8 mouse cellular contexts compared by ENCODE assay signal in the genomic region with DNA sequence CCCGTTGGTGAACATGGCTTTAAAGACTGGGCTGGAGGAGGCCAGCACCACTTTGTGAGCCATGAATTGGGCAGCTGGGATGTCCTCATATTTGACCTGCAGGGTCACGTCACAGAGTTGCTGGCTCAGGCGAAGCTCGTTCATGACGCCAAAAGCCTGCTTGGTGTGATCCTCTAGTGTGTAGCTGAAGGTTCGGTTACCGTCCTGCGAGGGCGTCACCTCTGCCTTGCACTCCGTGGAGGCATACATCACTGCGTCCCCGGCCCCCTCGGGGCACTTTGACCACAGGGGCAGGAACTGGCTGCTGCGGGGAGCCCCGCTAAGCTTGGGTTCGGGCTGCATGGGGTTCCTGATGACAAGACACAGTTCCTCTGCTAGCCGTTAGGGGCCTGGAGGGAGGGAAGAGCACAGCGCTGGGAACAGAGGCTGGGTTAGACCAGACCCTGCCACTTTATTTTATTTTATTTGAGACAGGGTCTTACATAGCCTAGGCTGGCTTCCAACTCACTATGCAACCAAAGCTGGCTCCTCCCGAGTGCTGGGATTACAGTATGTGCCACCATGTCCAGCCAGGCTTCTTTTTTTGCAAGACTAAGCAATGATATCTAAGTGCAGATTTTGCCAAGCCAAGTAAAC. TPM values are rescaled to one million over a fixed set of nuclear protein-coding genes. Genes with fewer than 3 reads are reported as not detected.
A peak's percentile ranks its signal among the peaks of the same experiment; 100 is the strongest.
DNase-seq lines count a peak whose midpoint lies in the region; ATAC-seq and TF ChIP-seq lines count a peak whose summit lies in the region.

No protein-coding gene starts in this region.

- peaks cover 62% of the 10 kb centered on the region for H3K36me3 ChIP-seq in G1E (replicated peaks)
- peaks cover 24% of the 10 kb centered on the region for H3K36me3 ChIP-seq in heart, embryonic 16.5 days (ENCODE audit: control insufficient read depth, insufficient read depth)
- peaks cover 36% of the 10 kb centered on the region for H3K36me3 ChIP-seq in limb, embryonic 15.5 days

- no peak for TF ChIP-seq POLR2A in cortical plate, adult 2 months (IDR thresholded peaks at IDR 0.05; ENCODE audit: extremely low read depth, insufficient read depth, low read length)

- H3K9ac ChIP-seq in heart, embryonic 16.5 days (ENCODE audit: low read length) = peak overlapping the region; percentile 99
- peak overlapping the region; percentile 89 for H3K9ac ChIP-seq in limb, embryonic 15.5 days

- 10% methylated on average over 19 of the region's 19 CpGs for WGBS in heart, embryonic 16.5 days
- WGBS in limb, embryonic 15.5 days = 12% methylated on average over 19 of the region's 19 CpGs

- peak overlapping the region; percentile 73 for H3K4me2 ChIP-seq in heart, embryonic 16.5 days (ENCODE audit: low read depth, low read length)
- H3K4me2 ChIP-seq in limb, embryonic 15.5 days = peak overlapping the region; percentile 67

- intact Hi-C loops in gastrocnemius, postnatal 14 days (cut with DNase I; ENCODE audit: low total_unique reads) = no loop called here

- TF ChIP-seq CTCF in G1E (IDR thresholded peaks at IDR 0.05; ENCODE audit: low read depth, low read length) = 0 out of 2 replicates have a peak, but pooled peaks have one; percentile 22
- TF ChIP-seq CTCF in cortical plate, adult 2 months (IDR thresholded peaks at IDR 0.05; ENCODE audit: extremely low read depth, insufficient read depth, low read length) = peak; percentile 15; the same call in 1 of the 2 replicates

- peak overlapping the region; percentile 98; the same call in 1 of the 2 replicates for H3K27ac ChIP-seq in cortical plate, adult 2 months (ENCODE audit: insufficient read depth, low read length)
- H3K27ac ChIP-seq in heart, embryonic 16.5 days (ENCODE audit: low read length) = peak overlapping the region; percentile 97
- peak overlapping the region; percentile 95 for H3K27ac ChIP-seq in limb, embryonic 15.5 days

- DNase-seq in gastrocnemius, adult 18-20 months (ENCODE audit: low spot score) = peak; percentile 37
- DNase-seq in gastrocnemius, postnatal 14 days = no peak
- peak; percentile 69 for DNase-seq in G1E (ENCODE audit: low spot score)
- peak; percentile 68 to 72 for DNase-seq in natural killer cell, adult 2 months (ENCODE audit: low spot score in 2 of 2)
- peak; percentile 70 for DNase-seq in thymus, postnatal 4 days

- H3K27me3 ChIP-seq in G1E (ENCODE audit: insufficient read depth, low read length) = no peaks in the 10 kb centered on the region
- H3K27me3 ChIP-seq in heart, embryonic 16.5 days (ENCODE audit: control insufficient read depth, insufficient read depth, low read length) = peaks cover 3% of the 10 kb centered on the region; the same call in 1 of the 2 replicates
- H3K27me3 ChIP-seq in limb, embryonic 15.5 days = peaks cover 11% of the 10 kb centered on the region; the same call in 1 of the 2 replicates

- no peaks in the 10 kb centered on the region for H3K9me3 ChIP-seq in G1E (replicated peaks)
- H3K9me3 ChIP-seq in heart, embryonic 16.5 days (replicated peaks; ENCODE audit: control insufficient read depth, low read length) = no peaks in the 10 kb centered on the region
- no peaks in the 10 kb centered on the region for H3K9me3 ChIP-seq in limb, embryonic 15.5 days

- peak; percentile 43 for ATAC-seq in G1E (ENCODE audit: extremely low read depth, insufficient number of reproducible peaks, low FRiP score, poor library complexity, severe bottlenecking)
- ATAC-seq in heart, embryonic 16.5 days (replicated peaks; ENCODE audit: extremely low read depth, insufficient read depth, low FRiP score) = peak; percentile 12; the same call in 1 of the 2 replicates
- peak; percentile 23; the same call in 1 of the 2 replicates for ATAC-seq in limb, embryonic 15.5 days (ENCODE audit: insufficient number of reproducible peaks, low FRiP score, low TSS enrichment, low read depth)

- H3K4me1 ChIP-seq in G1E (ENCODE audit: insufficient read depth, low read depth, low read length) = peaks cover 62% of the 10 kb centered on the region
- peaks cover 4% of the 10 kb centered on the region for H3K4me1 ChIP-seq in cortical plate, adult 2 months (ENCODE audit: control insufficient read depth, insufficient read depth, low read length)
- peaks cover 18% of the 10 kb centered on the region for H3K4me1 ChIP-seq in heart, embryonic 16.5 days (ENCODE audit: control insufficient read depth, insufficient read depth, low read length)
- peaks cover 24% of the 10 kb centered on the region for H3K4me1 ChIP-seq in limb, embryonic 15.5 days

- peak overlapping the region; percentile 88 for H3K4me3 ChIP-seq in G1E (ENCODE audit: low read depth, low read length)
- peak overlapping the region; percentile 92 for H3K4me3 ChIP-seq in cortical plate, adult 2 months (ENCODE audit: insufficient read depth, low read length)
- H3K4me3 ChIP-seq in heart, embryonic 16.5 days (ENCODE audit: low read length) = peak overlapping the region; percentile 72
- H3K4me3 ChIP-seq in limb, embryonic 15.5 days = peak overlapping the region; percentile 73

RNA-seq across cellular contexts. Expression of a gene that starts 1.7 kb away (rescaled TPM):
- 10 to 100 TPM; 50.8 to 51.5 TPM for total RNA-seq in gastrocnemius, adult 18-20 months (2021)
- total RNA-seq in gastrocnemius, postnatal 14 days (2021) = 10 to 100 TPM; 53.6 to 55.2 TPM
- total RNA-seq in G1E (2014; fragmentation: Nextera tagmentation) (16.7 and 21.3 TPM in 2 replicates), G1E (2017) (46.4 and 48.1 TPM in 2 replicates)
- 73.3 and 81.7 TPM in 2 replicates for polyA plus RNA-seq in G1E (2012)
- 62.3 and 65.9 TPM in 2 replicates for polyA plus RNA-seq in cortical plate, adult 2 months (2012; rRNA removed)
- 51.5 and 54.6 TPM in 2 replicates for polyA plus RNA-seq in heart, embryonic 16.5 days (2015; fragmentation: Nextera tagmentation; extraction: Ambion mirVana)
- 77.7 and 78.6 TPM in 2 replicates for polyA plus RNA-seq in limb, embryonic 15.5 days (2015; fragmentation: Nextera tagmentation; extraction: Ambion mirVana)

RNA-seq across cellular contexts. Expression of a gene that starts 10.8 kb away (rescaled TPM):
- under 1 TPM; 0.09 to 0.12 TPM for total RNA-seq in gastrocnemius, adult 18-20 months (2021)
- under 1 TPM; 0.10 to 0.27 TPM for total RNA-seq in gastrocnemius, postnatal 14 days (2021)
- total RNA-seq in G1E (2014; fragmentation: Nextera tagmentation) (not detected in 2 replicates), G1E (2017) (0.11 TPM in 1 of 2 replicates, not detected in the other)
- not detected in 2 replicates for polyA plus RNA-seq in G1E (2012)
- polyA plus RNA-seq in cortical plate, adult 2 months (2012; rRNA removed) = 20.8 and 24.3 TPM in 2 replicates
- 0.09 and 0.16 TPM in 2 replicates for polyA plus RNA-seq in heart, embryonic 16.5 days (2015; fragmentation: Nextera tagmentation; extraction: Ambion mirVana)
- polyA plus RNA-seq in limb, embryonic 15.5 days (2015; fragmentation: Nextera tagmentation; extraction: Ambion mirVana) = 6.2 and 6.3 TPM in 2 replicates

RNA-seq across cellular contexts. Expression of a gene that starts 27.6 kb away (rescaled TPM):
- total RNA-seq in gastrocnemius, adult 18-20 months (2021) = 10 to 100 TPM; 64.7 to 67.6 TPM
- 10 to 100 TPM; 36.2 to 39.6 TPM for total RNA-seq in gastrocnemius, postnatal 14 days (2021)
- 7.0 and 14.5 TPM in 2 replicates for total RNA-seq in G1E (2014; fragmentation: Nextera tagmentation)
- 9.1 and 11.0 TPM in 2 replicates for total RNA-seq in G1E (2017)
- polyA plus RNA-seq in G1E (2012) = 14.9 and 20.7 TPM in 2 replicates
- 40.3 and 42.7 TPM in 2 replicates for polyA plus RNA-seq in cortical plate, adult 2 months (2012; rRNA removed)
- polyA plus RNA-seq in heart, embryonic 16.5 days (2015; fragmentation: Nextera tagmentation; extraction: Ambion mirVana) = 58.8 and 63.9 TPM in 2 replicates
- 40.8 and 44.2 TPM in 2 replicates for polyA plus RNA-seq in limb, embryonic 15.5 days (2015; fragmentation: Nextera tagmentation; extraction: Ambion mirVana)

RNA-seq across cellular contexts. Expression of a gene that starts 50.3 kb away (rescaled TPM):
- 1 to 10 TPM; 8.0 to 9.3 TPM for total RNA-seq in gastrocnemius, adult 18-20 months (2021)
- 10 to 100 TPM; 10.5 to 11.9 TPM for total RNA-seq in gastrocnemius, postnatal 14 days (2021)
- 45.4 and 52.7 TPM in 2 replicates for total RNA-seq in G1E (2014; fragmentation: Nextera tagmentation)
- total RNA-seq in G1E (2017) = 74.3 and 89.3 TPM in 2 replicates
- 46.2 and 56.6 TPM in 2 replicates for polyA plus RNA-seq in G1E (2012)
- 42.6 and 47.2 TPM in 2 replicates for polyA plus RNA-seq in cortical plate, adult 2 months (2012; rRNA removed)
- polyA plus RNA-seq in heart, embryonic 16.5 days (2015; fragmentation: Nextera tagmentation; extraction: Ambion mirVana) = 10.5 and 13.2 TPM in 2 replicates
- polyA plus RNA-seq in limb, embryonic 15.5 days (2015; fragmentation: Nextera tagmentation; extraction: Ambion mirVana) = 13.1 and 18.4 TPM in 2 replicates

RNA-seq across cellular contexts. Expression of a gene that starts 53.7 kb away (rescaled TPM):
- 1 to 10 TPM; 8.0 to 8.3 TPM for total RNA-seq in gastrocnemius, adult 18-20 months (2021)
- total RNA-seq in gastrocnemius, postnatal 14 days (2021) = 10 to 100 TPM; 12.0 to 13.2 TPM
- total RNA-seq in G1E (2014; fragmentation: Nextera tagmentation) = 15.4 and 35.8 TPM in 2 replicates
- total RNA-seq in G1E (2017) = 30.3 and 31.2 TPM in 2 replicates
- 14.3 and 17.4 TPM in 2 replicates for polyA plus RNA-seq in G1E (2012)
- polyA plus RNA-seq in cortical plate, adult 2 months (2012; rRNA removed) = 74.1 and 76.9 TPM in 2 replicates
- polyA plus RNA-seq in heart, embryonic 16.5 days (2015; fragmentation: Nextera tagmentation; extraction: Ambion mirVana) = 105 and 110 TPM in 2 replicates
- 55.3 and 60.1 TPM in 2 replicates for polyA plus RNA-seq in limb, embryonic 15.5 days (2015; fragmentation: Nextera tagmentation; extraction: Ambion mirVana)
